In genomic region chr2:169469538-169469937, GRCm38 (mm10) we compare ENCODE assay signal across 21 mouse cellular contexts.
"Had no signal": no experiment of that assay in that cellular context is flagged by ENCODE, and none has a peak within 500 bp of the region (broad histone marks: within the 10 kb centered on the region; RNA-seq: fewer than 3 reads in every experiment).

No protein-coding gene starts in this region.

- H3K9ac ChIP-seq: limb, embryonic 13.5 days; liver, embryonic 12.5 days; liver, embryonic 15.5 days; lung, embryonic 15.5 days; midbrain, embryonic 12.5 days; stomach, embryonic 15.5 days had no signal

- H3K27me3 ChIP-seq: limb, embryonic 13.5 days; liver, embryonic 12.5 days; liver, embryonic 15.5 days; lung, embryonic 15.5 days; megakaryocyte, embryonic 14.5 days; midbrain, embryonic 12.5 days; stomach, embryonic 15.5 days had no signal

- H3K36me3 ChIP-seq: limb, embryonic 10.5 days; limb, embryonic 13.5 days; liver, embryonic 12.5 days; liver, embryonic 15.5 days; lung, embryonic 15.5 days; midbrain, embryonic 12.5 days; stomach, embryonic 15.5 days had no signal

- ATAC-seq: liver, embryonic 12.5 days had no signal

- H3K4me2 ChIP-seq: limb, embryonic 13.5 days; liver, embryonic 12.5 days; liver, embryonic 15.5 days; lung, embryonic 15.5 days; midbrain, embryonic 12.5 days; stomach, embryonic 15.5 days had no signal

- DNase-seq: kidney, adult 2 months; kidney, postnatal 25 days; layer of hippocampus, adult 9-11 months; liver; lung, adult 18-20 months; lung, postnatal 10 days; lung, postnatal 36 days; retina, postnatal 1 day; right cerebral cortex, postnatal 25 days; spleen, adult 18-20 months; thymus, postnatal 25 days had no signal

- H3K4me3 ChIP-seq: layer of hippocampus, adult 2 months; limb, embryonic 10.5 days; limb, embryonic 13.5 days; liver, embryonic 12.5 days; liver, embryonic 15.5 days; lung, embryonic 15.5 days; megakaryocyte, embryonic 14.5 days; midbrain, embryonic 12.5 days; stomach, embryonic 15.5 days had no signal

- H3K27ac ChIP-seq: kidney, postnatal 0 days; layer of hippocampus, adult 2 months; limb, embryonic 10.5 days; limb, embryonic 13.5 days; liver, embryonic 12.5 days; liver, embryonic 15.5 days; lung, embryonic 15.5 days; midbrain, embryonic 12.5 days; stomach, embryonic 15.5 days had no signal

- H3K4me1 ChIP-seq: liver, embryonic 12.5 days; liver, embryonic 15.5 days; lung, embryonic 15.5 days; megakaryocyte, embryonic 14.5 days; stomach, embryonic 15.5 days had no signal

- H3K9me3 ChIP-seq: limb, embryonic 10.5 days; limb, embryonic 13.5 days; liver, embryonic 12.5 days; liver, embryonic 15.5 days; lung, embryonic 15.5 days; midbrain, embryonic 12.5 days; stomach, embryonic 15.5 days had no signal
